29 mouse cellular contexts compared by ENCODE assay signal in genomic region chr6:17599373-17599772, GRCm38 (mm10).
"Had no signal": no experiment of that assay in that cellular context is flagged by ENCODE, and none has a peak within 500 bp of the region (broad histone marks: within the 10 kb centered on the region; RNA-seq: fewer than 3 reads in every experiment).

No protein-coding gene starts in this region.

- H3K4me2 ChIP-seq: embryonic facial prominence, embryonic 12.5 days; embryonic facial prominence, embryonic 13.5 days; embryonic facial prominence, embryonic 15.5 days; forebrain, embryonic 12.5 days; forebrain, embryonic 13.5 days; forebrain, embryonic 15.5 days had no signal

- H3K27ac ChIP-seq: embryonic facial prominence, embryonic 10.5 days; embryonic facial prominence, embryonic 12.5 days; embryonic facial prominence, embryonic 13.5 days; embryonic facial prominence, embryonic 15.5 days; forebrain, embryonic 10.5 days; forebrain, embryonic 12.5 days; forebrain, embryonic 13.5 days; forebrain, embryonic 15.5 days; gastrocnemius, adult 2 months; heart, adult 2 months had no signal

- H3K4me3 ChIP-seq: embryonic facial prominence, embryonic 10.5 days; embryonic facial prominence, embryonic 12.5 days; embryonic facial prominence, embryonic 13.5 days; embryonic facial prominence, embryonic 15.5 days; erythroblast, embryonic 14.5 days; forebrain, embryonic 10.5 days; forebrain, embryonic 12.5 days; forebrain, embryonic 13.5 days; forebrain, embryonic 15.5 days; gastrocnemius, adult 2 months; heart, adult 2 months had no signal

- H3K36me3 ChIP-seq: embryonic facial prominence, embryonic 10.5 days; embryonic facial prominence, embryonic 12.5 days; embryonic facial prominence, embryonic 13.5 days; embryonic facial prominence, embryonic 15.5 days; forebrain, embryonic 10.5 days; forebrain, embryonic 12.5 days; forebrain, embryonic 15.5 days had no signal

- H3K9ac ChIP-seq: embryonic facial prominence, embryonic 12.5 days; embryonic facial prominence, embryonic 13.5 days; embryonic facial prominence, embryonic 15.5 days; forebrain, embryonic 12.5 days; forebrain, embryonic 13.5 days; forebrain, embryonic 15.5 days; forebrain, postnatal 0 days had no signal

- H3K27me3 ChIP-seq: embryonic facial prominence, embryonic 12.5 days; embryonic facial prominence, embryonic 13.5 days; embryonic facial prominence, embryonic 15.5 days; forebrain, embryonic 12.5 days; forebrain, embryonic 13.5 days; forebrain, embryonic 15.5 days had no signal

- DNase-seq: cerebellum, adult 18-20 months; cerebellum, adult 2 months; cerebellum, adult 8-10 months; cerebellum, adult 9-10 months; cerebellum, adult 9-11 months; cerebellum, postnatal 10 days; cerebellum, postnatal 14 days; cerebellum, postnatal 25 days; cerebellum, postnatal 36 days; embryo, embryonic 11 days; forebrain, postnatal 0 days; gastrocnemius, adult 2 months; gastrocnemius, postnatal 10 days; gastrocnemius, postnatal 14 days; gastrocnemius, postnatal 36 days; heart, adult 11 months; heart, adult 18-20 months; heart, adult 2 months had no signal

- H3K9me3 ChIP-seq: embryonic facial prominence, embryonic 10.5 days; embryonic facial prominence, embryonic 12.5 days; embryonic facial prominence, embryonic 13.5 days; embryonic facial prominence, embryonic 15.5 days; forebrain, embryonic 12.5 days; forebrain, embryonic 13.5 days; forebrain, embryonic 15.5 days had no signal

- ATAC-seq: forebrain, embryonic 13.5 days; forebrain, embryonic 14.5 days; forebrain, embryonic 15.5 days; forebrain, embryonic 16.5 days; forebrain, postnatal 0 days had no signal

- H3K4me1 ChIP-seq: embryonic facial prominence, embryonic 10.5 days; embryonic facial prominence, embryonic 12.5 days; embryonic facial prominence, embryonic 13.5 days; embryonic facial prominence, embryonic 15.5 days; forebrain, embryonic 10.5 days; forebrain, embryonic 12.5 days; forebrain, embryonic 13.5 days; forebrain, embryonic 15.5 days had no signal
